Mouse (Mus musculus): ENCODE measurements around the gene Pop4.
"Not testable (repeated sequence)": the region's sequence is repeated elsewhere in the genome, so short reads cannot be mapped to it uniquely, and the experiment has no call there.

The Pop4 gene

DNA sequence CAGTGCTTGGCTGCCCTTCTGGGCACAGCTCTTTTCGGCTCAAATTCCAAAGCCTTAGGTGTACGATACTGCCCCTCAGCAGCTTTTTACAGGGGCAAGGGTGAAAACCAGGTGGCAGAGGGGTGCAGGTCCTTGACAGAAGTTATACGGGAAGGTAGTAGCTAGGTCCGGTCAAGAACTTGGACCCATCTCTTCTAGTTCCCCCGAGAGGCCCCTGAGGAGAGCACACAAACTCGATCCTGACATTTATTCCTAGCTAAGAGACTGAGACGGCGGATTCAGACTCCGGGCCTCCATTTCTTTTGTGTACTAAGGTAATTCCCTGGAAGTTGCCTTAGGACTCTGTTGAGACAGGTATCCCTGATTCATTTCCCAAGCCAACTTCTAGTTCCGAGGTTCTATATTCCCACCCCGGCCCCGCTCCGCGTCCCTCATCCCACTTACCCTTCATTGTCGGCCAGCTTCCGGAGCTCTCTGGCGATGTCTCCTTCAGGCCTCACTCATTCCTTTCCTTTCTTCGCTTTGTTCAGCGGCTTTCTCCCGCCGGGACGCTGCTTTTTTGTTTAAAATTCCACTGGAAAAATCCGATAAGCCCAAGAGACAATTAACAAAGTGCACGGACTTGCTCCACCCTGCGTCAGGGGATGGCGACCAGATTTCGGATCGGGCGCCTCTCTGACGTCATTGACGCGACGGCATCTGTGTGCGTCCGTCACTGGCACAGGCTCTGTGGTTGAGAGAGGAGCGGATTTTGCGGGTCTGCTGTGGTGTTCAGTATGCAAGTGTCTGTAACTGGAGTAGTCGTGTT is at the start of gene Pop4:
Gene Pop4 (minus strand): TSS at position 721 of the 808 bp plus-strand sequence.
- DNase-seq (ENCODE audit: low spot score), result peak; percentile 92

DNA sequence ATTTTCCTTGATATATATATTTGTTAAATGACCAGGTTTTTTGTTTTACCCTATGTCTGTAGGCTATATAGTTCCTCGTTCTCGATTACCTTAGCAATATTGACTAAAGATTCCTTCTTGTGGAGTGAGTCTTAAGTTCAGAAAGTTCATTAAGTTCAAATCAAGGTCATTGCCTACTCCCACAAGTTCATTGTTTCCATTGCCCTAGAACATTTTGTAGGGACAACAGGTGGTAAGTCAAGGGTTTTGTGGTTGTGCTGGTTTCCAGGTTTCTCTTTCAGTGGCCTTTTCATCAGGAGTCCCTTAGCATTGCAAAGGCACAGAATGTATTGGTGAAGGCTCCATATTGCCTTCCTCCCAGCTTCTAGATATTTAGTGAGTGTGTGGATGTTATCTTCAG is 49.4 kb upstream of the Pop4 start:
- DNase-seq (ENCODE audit: low spot score), result no peak

DNA sequence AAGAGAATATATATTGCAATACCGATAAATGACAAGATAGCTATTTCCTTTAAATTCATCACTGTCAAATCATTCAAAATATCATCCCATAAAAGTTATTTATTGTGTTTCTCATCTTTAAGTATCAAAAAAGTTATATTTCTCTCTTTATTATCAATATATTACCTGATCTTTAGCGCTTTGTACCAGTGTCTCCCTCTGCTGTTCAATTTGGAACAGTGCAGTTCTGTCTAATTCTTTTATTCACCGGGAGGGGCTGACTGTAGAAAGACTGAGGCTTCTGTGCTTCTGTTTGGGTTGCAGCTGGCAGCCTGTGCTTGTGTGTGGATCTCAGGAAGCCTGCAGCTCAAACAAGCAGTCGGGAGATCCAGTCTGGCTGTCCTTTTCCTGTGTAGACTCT is 11.0 kb upstream of the Pop4 start:
- not testable (repeated sequence) for DNase-seq (ENCODE audit: low spot score)

DNA sequence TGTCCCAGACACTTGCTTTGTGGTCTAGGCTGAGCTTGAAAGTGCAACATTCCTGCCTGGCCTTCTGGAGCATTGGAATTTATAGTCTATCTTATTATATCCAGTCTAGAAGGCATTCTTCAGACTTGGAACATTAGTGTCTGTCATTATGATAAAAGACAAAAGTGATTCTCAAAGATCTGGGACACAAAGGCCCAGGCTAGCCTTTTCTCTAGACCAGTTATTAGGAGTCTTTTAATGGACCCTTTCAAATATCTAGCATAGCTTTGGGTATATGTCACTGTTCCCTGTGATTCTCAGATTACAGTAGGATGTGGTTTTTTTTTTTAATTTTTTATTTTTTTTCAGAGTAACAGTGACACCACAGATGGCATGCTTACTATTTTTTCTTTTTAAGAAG is 1.3 kb upstream of the Pop4 start:
- DNase-seq (ENCODE audit: low spot score), result no peak

DNA sequence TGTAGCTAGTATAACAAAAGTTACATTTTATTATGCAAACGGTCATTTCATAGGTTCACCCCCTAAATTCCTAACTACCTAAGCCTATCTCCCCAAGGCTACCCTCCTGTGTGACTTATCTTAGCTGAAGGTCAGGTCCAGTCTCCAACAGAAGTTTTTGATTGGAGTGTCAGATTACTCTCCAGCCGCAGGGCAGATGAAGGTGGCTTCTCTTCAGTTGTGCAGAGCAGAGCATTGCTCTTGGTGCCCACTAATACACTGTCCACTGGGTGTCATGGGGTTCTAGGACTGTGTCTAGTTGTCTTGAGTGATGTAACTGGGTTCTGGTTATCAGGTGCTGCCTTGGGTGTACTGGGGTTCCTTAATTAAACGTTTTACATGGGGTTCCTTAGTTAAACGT is 636 bp upstream of the Pop4 start:
- no peak for DNase-seq (ENCODE audit: low spot score)

DNA sequence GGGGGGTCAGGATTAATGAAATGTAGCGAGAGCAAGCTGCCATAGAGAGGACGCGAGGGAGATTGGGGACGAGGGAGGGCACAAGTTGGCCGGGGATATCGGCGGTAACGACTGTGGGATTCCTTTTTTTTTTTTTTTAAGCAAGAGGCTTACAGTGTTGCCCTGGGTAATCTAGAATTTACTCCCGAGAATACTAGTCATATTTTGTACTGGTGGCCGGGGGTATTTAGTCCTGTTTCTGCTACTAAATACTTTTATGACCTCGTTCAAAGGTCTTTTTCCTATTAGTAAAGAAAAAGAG is 238 bp upstream of the Pop4 start:
- no peak for DNase-seq (ENCODE audit: low spot score)

DNA sequence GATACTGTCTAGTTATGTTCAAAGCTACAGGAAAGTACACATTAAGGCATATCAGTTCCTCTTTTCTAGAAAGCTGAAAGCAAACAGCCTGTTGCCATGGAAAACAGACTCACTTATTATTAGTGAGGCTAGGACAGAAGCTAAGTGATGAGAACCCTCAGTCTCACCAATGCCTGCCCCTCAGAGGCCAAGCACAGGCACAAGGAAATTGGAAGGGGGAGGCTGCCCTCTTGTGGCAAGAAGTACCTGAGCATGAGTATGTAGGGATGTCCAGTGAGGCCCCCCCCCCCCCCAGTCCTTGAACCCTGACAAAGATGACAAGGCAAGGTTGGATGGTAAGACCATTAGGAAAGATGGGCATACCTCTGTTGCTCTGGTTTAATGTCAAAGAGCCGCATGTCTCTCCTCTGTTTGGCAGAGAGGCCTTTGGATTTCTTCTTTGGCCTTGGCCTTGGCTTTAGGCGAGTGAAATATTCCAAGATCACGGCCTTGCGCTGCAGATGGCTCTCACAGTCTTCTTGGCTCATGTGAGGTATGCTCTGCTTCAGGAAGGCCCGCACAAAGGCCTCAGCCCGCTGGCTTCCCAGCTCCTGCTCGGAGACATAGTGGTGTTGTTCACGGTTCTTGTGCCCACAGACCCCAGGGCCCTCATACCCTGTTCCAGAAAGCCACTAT is 4.1 kb downstream of the Pop4 start:
- DNase-seq (ENCODE audit: low spot score), result peak; percentile 43

DNA sequence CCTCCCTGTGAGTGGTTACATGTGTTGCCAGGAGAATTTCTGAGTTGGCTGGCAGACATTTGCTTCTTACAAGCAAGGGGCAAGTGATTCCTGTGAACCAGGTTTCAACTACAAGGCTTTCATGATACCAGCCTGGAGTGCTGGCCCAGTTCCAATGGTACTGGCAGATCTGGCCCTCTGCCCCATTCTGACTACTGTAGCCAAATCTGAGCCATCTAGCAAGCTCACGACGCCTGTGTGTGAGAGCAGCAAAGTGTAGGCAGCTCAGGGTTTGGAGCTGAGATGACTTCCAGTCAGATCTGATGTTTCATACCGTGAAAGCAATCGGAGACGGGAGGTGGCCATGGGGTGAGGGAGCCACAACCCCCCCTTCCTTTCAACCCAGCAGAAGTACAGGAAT is 8.8 kb downstream of the Pop4 start:
- peak; percentile 23 for DNase-seq (ENCODE audit: low spot score)

DNA sequence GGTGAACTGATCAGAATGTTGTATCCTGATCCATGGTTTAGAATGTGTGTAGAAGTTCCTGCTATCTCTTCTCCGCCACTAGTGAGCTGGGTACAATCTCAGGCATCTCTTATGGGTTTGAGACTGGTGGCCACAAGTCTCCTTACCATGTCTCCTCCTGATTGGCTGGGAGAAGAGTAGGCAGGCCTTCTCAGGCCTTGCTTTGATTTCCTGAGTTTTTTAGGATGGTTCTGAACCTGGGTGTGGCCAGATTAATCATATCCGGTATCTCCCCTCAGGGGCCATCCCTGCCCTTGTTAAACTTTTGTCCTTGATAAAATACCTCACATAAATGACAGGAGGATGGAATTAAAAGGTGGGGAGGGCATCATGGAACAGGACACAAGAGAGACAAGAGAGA is 11.6 kb downstream of the Pop4 start:
- DNase-seq (ENCODE audit: low spot score), result no peak

DNA sequence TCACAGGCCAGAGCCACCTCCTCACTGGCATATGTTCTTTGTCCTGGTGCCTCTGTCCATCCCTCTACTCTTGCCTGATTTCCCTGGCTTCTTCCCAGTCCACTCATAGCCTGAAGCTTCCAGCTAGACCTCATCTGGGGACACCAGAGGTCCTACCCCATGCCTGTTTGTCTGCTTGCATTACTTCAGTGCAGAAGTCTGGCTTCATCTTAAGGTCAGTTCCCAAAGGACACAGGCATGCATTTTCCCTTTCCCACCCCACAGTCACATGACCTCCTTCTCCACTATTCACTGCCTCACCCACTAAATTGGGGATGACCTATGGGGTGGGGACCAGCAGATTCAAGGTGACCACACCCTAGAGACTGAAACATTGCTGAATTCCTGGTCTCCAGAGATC is 17.8 kb downstream of the Pop4 start:
- no peak for DNase-seq (ENCODE audit: low spot score)

DNA sequence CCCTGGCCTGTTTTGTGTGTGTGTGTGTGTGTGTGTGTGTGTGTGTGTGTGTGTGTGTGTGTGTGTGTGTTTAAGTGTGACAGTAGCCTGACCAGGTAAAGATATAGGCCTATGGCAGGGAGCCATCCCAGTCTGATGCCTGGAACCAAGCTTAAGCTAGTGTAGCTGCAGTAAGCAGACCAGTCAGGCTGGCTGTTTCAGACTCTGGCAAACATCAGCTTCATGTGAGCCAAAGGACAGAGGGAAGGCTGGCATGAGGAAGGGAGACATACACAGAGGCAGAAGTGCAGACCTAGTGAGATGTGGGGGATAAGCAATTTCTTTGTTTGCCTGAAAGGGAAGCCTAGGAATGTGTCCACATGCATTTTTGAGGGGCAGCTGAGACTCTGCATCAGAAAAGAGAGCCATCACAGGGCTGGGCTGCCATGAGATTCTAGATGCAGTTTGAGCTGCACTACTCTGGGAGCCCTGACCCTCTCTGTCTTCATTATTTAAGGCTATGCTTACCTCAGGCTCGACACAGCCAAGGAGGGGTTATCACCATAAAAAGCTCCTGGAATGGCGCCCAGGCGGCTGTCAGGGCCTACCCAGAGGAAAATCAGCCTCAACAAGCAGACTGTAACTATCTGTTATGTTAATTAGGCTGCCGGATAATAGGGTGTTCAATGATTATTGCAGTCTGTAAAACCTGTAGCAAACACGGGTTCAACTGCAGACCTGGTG is 19.6 kb downstream of the Pop4 start:
- DNase-seq (ENCODE audit: low spot score), result peak; percentile 39

DNA sequence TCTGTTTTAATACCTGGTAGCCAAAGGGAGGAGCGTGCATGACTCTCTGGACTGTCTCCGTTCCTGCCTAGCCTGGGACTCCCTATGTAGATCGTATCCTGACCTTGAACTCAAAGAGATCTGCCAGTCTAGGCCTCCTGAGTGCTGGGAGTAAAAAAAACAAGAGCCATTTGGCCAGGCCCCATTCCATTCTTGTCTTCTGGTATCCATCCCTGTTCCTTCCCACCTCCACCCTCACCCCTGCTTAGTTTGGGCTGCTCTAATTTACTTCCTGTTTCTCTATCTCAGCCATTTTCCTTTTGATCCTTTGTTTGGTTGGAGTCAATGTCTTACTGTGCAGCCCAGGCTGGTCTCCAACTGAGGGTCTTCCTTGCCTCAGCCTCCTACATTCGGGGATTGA is 28.8 kb downstream of the Pop4 start:
- no peak for DNase-seq (ENCODE audit: low spot score)

DNA sequence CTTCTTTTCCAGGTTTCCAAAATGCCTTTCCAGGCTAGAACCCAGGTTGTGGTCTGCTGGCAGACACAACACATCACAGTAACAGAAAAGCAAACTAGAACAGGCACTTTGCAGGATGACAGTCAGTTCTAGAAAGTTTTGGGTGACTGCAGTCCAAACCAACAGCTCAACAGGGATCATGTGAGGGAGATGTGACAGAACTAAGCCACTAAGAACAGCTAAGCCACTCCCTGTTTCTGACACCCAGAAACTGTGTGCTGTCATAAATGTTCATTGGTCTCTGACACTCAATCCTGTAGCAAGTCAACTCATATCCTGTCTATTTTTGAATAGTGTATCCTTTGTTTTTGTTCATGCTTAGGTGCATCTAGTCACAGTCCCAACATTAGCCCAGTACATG is 34.1 kb downstream of the Pop4 start:
- DNase-seq (ENCODE audit: low spot score), result no peak

DNA sequence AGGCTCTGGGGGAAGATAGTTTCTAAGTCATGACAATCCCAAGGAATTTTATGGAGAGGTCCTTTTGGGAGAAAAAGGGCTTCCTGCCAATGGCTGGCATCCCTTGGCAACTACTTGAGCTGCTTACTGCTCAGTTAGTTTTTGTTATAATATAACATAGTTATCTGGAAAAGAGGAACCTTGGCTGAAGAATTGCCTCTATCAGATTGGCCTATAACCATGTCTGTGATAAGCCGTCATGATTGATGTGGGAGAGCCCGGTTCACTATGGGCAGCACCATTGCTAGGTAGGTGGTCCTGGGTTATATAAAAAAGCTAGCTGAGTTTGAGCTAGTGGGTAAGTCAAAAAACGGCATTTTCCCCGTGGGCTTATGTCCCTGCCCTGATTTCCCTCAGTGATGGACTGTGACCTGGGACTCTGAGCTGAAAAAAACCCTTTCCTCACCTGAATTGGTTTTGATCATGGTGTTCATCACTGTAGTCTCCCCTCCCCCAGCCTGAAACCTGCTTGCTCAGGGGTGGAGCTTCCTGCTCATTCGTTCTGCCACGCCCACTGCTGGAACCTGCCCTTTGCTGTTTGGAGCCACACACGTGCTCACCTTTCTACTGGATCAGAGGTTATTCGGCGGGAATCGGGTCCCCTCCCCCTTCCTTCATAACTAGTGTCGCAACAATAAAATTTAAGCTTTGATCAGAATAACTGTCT is 34.7 kb downstream of the Pop4 start:
- DNase-seq (ENCODE audit: low spot score), result no peak

DNA sequence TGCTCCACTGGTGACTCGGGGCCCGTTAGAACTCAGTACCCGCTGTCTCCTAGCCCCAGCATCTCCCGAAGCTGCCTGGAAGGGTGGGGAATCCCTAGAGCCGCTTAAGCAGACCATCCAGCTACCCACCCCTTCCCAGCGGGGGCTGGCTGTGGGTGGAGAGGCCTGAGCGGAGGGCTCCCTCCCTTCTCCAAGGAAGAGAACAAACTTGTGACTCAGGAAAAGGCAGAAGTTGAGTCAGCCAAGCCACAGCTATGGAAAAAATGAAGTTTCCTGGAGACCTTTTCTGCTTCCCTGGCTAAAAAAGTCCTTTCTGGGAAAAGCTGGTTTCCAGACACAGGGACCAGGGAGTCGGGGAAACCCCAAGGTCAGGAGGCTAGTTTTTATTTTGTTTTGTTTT is 40.9 kb downstream of the Pop4 start:
- DNase-seq (ENCODE audit: low spot score), result peak; percentile 59

DNA sequence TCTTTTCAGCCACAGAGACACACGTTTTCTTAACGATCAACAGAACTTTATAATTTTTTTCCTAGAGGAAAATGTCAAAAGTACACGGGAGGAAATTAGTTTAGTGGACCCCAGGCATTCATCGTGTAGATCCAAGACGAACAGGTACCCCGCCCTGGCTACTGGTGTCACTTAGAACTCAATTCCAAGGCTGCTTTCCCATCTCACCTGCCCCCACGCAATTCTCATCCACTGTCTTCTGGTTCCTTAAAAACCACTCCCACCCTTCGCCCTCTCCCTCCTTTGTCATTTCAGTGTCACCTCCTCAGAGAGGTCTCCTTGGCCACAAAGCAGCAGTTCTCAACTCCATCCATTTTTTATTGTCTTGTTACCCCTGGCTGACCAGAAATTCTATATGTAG is 42.9 kb downstream of the Pop4 start:
- no peak for DNase-seq (ENCODE audit: low spot score)

DNA sequence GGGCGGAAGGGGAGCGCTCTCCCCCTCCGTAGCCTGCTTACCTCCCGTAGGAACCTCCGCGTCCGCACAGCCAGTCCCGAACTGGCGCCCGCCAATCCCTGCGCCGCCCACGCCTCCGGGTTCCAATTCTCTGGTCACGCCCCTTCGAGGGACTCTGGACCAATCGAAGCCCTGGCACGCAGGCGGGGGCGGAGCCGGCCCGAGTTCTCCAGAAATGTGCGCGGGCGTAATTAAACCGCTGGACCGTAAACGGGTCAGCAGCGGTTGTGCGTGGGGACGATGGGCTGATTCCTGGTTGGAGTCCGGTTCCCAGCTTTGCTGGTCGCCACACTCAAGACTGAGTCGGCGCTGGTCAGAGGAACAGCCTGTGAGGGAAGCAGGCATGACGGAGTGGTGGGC is 43.3 kb downstream of the Pop4 start, which contains the start of gene Plekhf1:
Gene Plekhf1 (minus strand): TSS at position 117 of the 399 bp plus-strand sequence.
- DNase-seq (ENCODE audit: low spot score), result peak; percentile 97

DNA sequence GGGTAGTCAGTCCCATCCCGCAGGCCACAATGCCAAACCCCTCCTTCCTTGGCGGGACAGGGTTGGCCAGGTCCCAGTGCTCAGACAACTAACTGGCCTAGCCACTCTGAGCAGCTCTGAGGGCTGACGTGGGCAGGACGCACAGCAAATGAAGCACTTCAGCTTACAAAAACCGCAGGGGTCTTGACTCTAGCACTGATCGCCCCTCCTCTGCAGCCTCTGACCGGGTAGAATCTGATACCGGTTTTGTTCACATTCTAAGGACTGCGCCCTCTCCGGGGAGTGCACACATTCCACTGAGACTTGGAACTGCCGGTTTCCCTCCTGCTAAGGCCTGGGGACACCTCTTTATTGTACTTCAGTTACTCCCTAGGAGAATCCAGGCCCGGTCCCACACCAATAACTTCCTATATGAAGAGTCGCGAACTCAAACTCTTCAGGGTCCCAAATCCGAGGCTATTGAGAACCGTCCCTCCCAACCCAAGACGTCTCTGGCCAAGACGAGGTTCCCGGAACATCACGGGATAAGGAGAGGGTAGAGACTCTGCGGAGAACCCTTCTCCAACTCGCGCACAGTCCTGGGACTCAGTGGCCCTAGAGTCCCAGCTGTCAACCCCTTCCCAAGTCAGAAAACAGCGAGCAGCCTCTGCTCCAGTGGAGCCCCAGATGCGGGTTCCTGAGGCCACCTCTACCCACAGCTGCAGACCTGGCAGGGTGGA is 43.9 kb downstream of the Pop4 start:
- peak; percentile 90 for DNase-seq (ENCODE audit: low spot score)

DNA sequence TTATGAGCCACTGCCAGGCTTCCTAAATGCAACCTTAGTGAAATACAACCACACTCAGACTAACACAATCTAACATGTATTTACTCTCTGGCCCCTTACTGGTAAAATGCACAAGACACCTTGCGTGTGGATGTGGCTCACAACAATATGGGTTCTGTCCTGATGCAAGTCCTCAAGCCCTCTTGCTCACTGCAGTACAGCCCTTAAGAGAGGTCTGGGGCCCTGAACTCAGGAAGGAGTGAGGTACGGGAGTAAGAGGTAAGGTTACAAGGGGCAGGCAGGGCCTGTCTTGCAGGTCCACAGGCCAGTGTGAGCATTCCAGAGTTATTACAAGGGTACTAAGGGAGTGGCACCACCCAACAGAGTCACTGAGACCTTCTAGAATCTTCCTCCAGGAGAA is 45.0 kb downstream of the Pop4 start:
- DNase-seq (ENCODE audit: low spot score), result peak; percentile 44

DNA sequence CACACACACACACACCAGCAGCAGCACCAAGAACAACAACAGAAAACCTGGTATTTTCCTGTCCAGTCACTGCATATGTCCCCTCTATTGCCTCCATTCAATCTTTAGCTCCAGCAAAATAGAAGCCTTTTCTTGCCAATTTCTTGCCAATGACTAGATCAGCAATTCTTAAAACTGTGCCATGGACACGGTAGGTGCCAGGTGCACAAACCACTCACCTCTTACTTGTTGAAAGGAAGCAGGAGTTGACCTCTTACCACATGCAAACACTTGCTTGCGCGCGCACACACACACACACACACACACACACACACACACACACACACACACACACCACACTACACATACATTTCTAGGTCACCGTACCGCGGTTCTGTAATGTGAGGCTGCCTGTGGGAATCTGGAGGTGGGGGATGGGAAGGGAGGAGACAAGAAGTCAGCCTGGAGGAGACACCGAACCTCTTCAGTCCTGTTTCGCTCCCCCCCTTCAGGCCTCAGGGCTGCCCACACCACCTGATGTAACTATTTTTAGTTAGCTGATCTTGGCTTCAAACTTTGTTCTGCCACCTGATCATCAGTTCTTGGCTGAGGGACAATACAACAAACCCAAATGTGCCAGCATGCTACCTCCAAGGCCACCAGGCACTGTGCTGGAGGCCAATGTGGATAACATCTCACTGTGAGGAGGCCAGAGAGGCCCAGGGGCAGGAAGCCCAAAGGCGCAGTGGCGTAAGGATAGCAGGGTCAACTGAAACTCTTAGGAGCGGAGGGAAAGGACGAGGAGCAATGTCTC is 46.5 kb downstream of the Pop4 start:
- DNase-seq (ENCODE audit: low spot score), result no peak

DNA sequence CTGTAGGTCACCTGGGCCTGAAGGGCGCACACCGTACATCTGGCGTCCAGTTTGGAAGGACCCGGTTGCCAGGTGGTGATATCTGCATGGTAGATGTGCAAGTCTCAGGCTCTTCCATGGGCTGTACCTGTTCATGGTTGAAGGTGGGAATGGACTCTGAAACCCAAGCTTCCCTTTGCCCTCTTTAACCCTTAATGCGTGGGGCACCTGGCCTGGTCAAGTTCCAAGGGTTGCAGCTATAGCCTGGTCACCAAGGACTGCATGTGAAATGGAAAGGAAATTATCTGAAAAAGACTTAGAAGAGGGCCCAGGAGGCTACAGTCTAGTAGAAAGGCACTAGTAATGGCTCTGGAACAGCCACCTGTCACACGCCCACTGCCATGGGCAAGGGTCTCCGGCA is 50.4 kb downstream of the Pop4 start:
- DNase-seq (ENCODE audit: low spot score), result no peak

Data from urinary bladder, postnatal 14 days (tissue).